Mouse (Mus musculus) lung, adult 2 months (tissue): ENCODE data around the gene Gm42372.

ENCODE experiments used
- CTCF ChIP-seq: fragments of 200-500 bp; IDR thresholded peaks from 2 replicates; pipeline ENCODE4 v1.5.1; 2011; ENCODE audit warnings: mild to moderate bottlenecking, low read length, control low read depth; ENCODE audit not compliant: insufficient read depth
- POLR2A ChIP-seq: fragments of 200-500 bp; IDR thresholded peaks from 2 replicates; pipeline ENCODE4 v1.6.1; 2011; ENCODE audit warnings: low read depth, mild to moderate bottlenecking, control low read depth, low read length, borderline replicate concordance; ENCODE audit errors: extremely low read depth

- TF ChIP-seq CTCF (no peak), POLR2A (no peak)
Measured at GRCm38 (mm10) chr7:17025896-17026622, 43.2 kb downstream of the Gm42372 start.
